Mouse (Mus musculus) liver, embryonic 16.5 days (tissue): ENCODE measurements at regions not wholly inside any gene's neighbourhood (a gene's known extent, or its start where the extent isn't known, plus 50 kb on each side); places are given as distances from the start of the nearest gene placed in this dataset.

ENCODE experiments used
- ATAC-seq: fragments of 200-750 bp; cut with Nextera tagmentation; 2 replicates; pipeline ENCODE4 v1.8.0; 2017; ENCODE audit warnings: low read depth, mild to moderate bottlenecking, moderate number of reproducible peaks, moderate library complexity
- H3K27ac ChIP-seq: fragments of 300-500 bp; sonication (generic); 2 replicates; pipeline ENCODE4 v1.5.1; 2014; ENCODE audit warnings: mild to moderate bottlenecking, low read length
- H3K27me3 ChIP-seq: fragments of 300-500 bp; sonication (generic); 2 replicates; pipeline ENCODE4 v1.6.1; 2014; ENCODE audit warnings: low read depth, low read length, mixed read lengths; ENCODE audit not compliant: control insufficient read depth, insufficient read depth
- H3K36me3 ChIP-seq: fragments of 300-500 bp; sonication (generic); 2 replicates; pipeline ENCODE4 v1.6.1; 2014; ENCODE audit warnings: mild to moderate bottlenecking; ENCODE audit not compliant: control insufficient read depth, insufficient read depth
- H3K4me1 ChIP-seq: fragments of 300-500 bp; sonication (generic); 2 replicates; pipeline ENCODE4 v1.6.1; 2014; ENCODE audit warnings: low read depth, low read length, mixed read lengths; ENCODE audit not compliant: control insufficient read depth
- H3K4me2 ChIP-seq: fragments of 300-500 bp; sonication (generic); 2 replicates; pipeline ENCODE4 v1.6.1; 2014; ENCODE audit warnings: low read depth, low read length, mixed read lengths
- H3K4me3 ChIP-seq: fragments of 300-500 bp; sonication (generic); 2 replicates; pipeline ENCODE4 v1.5.1; 2014; ENCODE audit warnings: low read depth, mild to moderate bottlenecking, low read length
- H3K9ac ChIP-seq: fragments of 300-500 bp; sonication (generic); 2 replicates; pipeline ENCODE4 v1.6.1; 2014; ENCODE audit warnings: low read depth, low read length
- H3K9me3 ChIP-seq: fragments of 300-500 bp; sonication (generic); replicated peaks from 2 replicates; pipeline ENCODE4 v1.6.1; 2016; ENCODE audit warnings: low read length; ENCODE audit not compliant: control insufficient read depth
- WGBS: fragments of 180-500 bp; shearing (Covaris S2); extraction: QIAGEN DNeasy Blood & Tissue Kit; methylation state at CpG from one replicate; pipeline ENCODE4 v1.1.7; 2014; ENCODE audit not compliant: insufficient replicate concordance; 5-methylcytosine and 5-hydroxymethylcytosine counted together

DNA sequence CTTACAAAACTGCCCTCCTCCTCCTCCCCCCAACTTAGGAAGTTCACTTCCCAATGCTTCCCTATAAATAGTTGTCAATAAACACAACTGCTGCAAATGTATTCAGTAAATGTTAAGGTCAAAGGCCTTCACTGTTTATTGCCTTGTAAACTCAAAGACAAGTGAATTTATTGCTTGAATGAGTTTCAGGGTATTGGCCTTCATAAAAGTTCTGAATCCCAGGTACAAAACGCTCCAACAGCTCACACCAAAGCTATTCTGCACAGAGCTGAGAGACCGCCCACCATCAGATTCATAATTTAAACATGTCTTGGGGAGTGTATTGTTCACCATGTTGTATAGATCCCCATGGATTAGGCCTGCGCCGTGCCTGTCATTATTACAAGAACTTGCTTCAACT lies 53.9 kb upstream of the Cdkn3 start:
- H3K4me3 ChIP-seq = no peak overlapping the region
- no peaks in the 10 kb centered on the region for H3K9me3 ChIP-seq
- H3K4me2 ChIP-seq = no peak overlapping the region
- H3K4me1 ChIP-seq = no peaks in the 10 kb centered on the region
- no peaks in the 10 kb centered on the region for H3K27me3 ChIP-seq
- no peak for ATAC-seq
- no peaks in the 10 kb centered on the region for H3K36me3 ChIP-seq
- 67% methylated on average over 4 of the region's 4 CpGs for WGBS
- H3K9ac ChIP-seq = no peak overlapping the region
- no peak overlapping the region for H3K27ac ChIP-seq

GRCm38 (mm10) chr14:46704316-46704751 lies 56.0 kb upstream of the Cdkn3 start:
- no peaks in the 10 kb centered on the region for H3K36me3 ChIP-seq
- WGBS = 23% methylated on average over 9 of the region's 9 CpGs
- H3K27ac ChIP-seq = no peak overlapping the region
- no peaks in the 10 kb centered on the region for H3K4me1 ChIP-seq
- H3K4me2 ChIP-seq = peak overlapping the region; percentile 37; the same call in 1 of the 2 replicates
- no peaks in the 10 kb centered on the region for H3K9me3 ChIP-seq
- no peaks in the 10 kb centered on the region for H3K27me3 ChIP-seq
- no peak overlapping the region for H3K9ac ChIP-seq
- H3K4me3 ChIP-seq = peak overlapping the region; percentile 23
- ATAC-seq = peak; percentile 59

DNA sequence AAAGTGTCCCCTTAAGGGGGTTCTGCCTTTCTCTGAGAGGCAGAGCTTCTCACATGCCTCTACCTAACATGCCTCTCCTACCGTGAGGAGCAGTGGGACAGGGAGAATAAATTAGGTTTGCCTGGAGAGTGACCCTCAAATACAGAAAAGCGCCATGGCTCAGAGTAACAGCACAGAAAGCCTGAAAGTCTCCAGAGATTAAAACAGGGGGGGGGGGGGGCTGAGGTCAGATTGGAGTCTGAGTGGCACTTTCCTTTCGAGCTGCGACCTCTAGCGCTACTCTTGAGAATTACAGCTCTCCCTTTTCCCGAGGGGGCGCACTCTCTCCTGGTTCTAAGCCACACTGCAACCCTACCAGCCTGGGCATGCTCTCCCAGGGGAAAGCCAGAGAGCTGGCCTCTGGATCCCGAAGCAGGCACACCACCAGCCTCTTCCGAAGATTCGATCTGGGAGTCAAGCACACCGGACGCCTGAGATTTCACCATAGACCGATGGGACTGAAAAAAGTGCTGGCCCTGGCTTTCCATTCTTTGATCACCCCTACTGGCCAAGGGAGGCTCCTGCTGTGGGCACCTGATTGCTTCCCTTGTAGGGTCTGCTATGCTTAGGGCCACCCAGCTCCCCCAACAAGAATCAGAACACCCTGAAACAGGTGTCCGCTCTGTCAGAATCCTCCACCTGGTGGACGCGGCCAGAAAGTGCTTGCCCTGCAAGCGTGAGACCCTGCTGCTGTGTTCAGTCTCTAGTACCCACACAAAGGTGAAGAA lies 57.5 kb upstream of the Cdkn3 start:
- no peak overlapping the region for H3K9ac ChIP-seq
- H3K9me3 ChIP-seq = no peaks in the 10 kb centered on the region
- H3K27me3 ChIP-seq = no peaks in the 10 kb centered on the region
- ATAC-seq = no peak
- H3K4me1 ChIP-seq = no peaks in the 10 kb centered on the region
- H3K4me2 ChIP-seq = no peak overlapping the region
- H3K36me3 ChIP-seq = no peaks in the 10 kb centered on the region
- no peak overlapping the region for H3K4me3 ChIP-seq
- no peak overlapping the region for H3K27ac ChIP-seq
- WGBS = 36% methylated on average over 17 of the region's 17 CpGs

DNA sequence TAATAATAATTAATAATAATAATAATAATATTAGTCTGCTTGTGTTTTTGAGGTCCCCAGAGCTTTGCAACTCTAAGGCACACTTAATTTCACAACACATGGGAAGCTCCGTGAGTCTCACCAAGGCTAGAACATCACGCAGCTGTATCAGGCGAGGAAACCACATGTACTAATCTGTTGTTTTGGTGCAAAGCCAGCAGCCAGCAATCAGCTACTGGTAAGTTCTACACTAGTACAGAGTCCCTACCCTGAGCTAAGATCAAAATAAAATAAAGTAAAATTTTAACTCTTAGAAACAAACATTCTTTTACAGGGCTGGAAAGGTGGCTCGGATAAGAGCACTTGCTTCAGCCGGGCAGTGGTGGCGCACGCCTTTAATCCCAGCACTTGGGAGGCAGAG lies 67.8 kb upstream of the Cdkn3 start:
- Histone ChIP-seq H3K36me3 (no peaks in the 10 kb centered on the region), H3K9me3 (no peaks in the 10 kb centered on the region), H3K4me2 (no peak overlapping the region), H3K27me3 (no peaks in the 10 kb centered on the region), H3K9ac (no peak overlapping the region), H3K4me1 (no peaks in the 10 kb centered on the region), H3K27ac (no peak overlapping the region), H3K4me3 (no peak overlapping the region)
- no peak for ATAC-seq
- WGBS = 74% methylated on average over 7 of the region's 7 CpGs

DNA sequence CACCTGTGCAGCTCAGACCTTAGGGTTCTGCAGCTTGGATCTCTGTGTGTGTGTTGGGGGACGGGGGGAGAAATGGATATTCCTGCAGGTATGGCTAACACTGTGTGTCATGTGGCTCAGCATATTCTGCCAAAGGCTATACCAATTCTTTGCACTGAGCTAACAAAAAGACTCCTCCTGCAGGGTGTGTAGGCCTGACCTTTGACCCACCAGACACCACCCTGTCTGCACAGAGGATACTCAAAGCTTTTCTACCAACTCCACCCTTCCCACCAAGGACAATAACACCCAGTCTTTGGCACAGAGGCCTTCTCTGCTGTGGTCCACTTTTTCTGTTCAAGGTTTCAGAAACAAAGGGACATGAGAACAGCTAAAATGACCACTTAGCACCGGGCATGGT lies 68.3 kb upstream of the Cdkn3 start:
- Histone ChIP-seq H3K4me1 (no peaks in the 10 kb centered on the region), H3K27me3 (no peaks in the 10 kb centered on the region), H3K9ac (no peak overlapping the region), H3K27ac (no peak overlapping the region), H3K4me3 (no peak overlapping the region), H3K4me2 (no peak overlapping the region), H3K9me3 (no peaks in the 10 kb centered on the region), H3K36me3 (no peaks in the 10 kb centered on the region)
- ATAC-seq = no peak
- WGBS = 69% methylated on average over 2 of the region's 2 CpGs

DNA sequence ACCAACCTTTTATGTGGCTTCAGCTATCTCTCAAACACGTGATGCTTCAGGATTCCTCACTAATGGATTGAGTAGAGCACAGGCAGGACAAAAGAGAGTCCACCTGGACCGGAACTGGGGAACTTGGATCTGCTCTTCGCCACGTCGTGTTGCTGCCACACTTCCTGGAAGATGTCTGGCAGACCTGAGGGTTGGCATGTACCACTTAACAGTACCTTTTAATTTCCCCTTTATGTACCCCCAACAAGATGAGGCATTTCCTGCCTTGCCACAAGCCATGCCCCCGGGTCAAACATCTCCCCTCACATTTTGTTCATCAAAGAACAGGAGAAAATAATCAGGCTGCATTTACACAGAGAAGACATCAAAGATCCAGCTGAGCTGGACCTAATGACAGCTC lies 77.6 kb upstream of the Cdkn3 start:
- H3K36me3 ChIP-seq = no peaks in the 10 kb centered on the region
- no peaks in the 10 kb centered on the region for H3K9me3 ChIP-seq
- no peak overlapping the region for H3K9ac ChIP-seq
- H3K27ac ChIP-seq = no peak overlapping the region
- 52% methylated on average over 6 of the region's 6 CpGs for WGBS
- no peaks in the 10 kb centered on the region for H3K27me3 ChIP-seq
- no peak overlapping the region for H3K4me3 ChIP-seq
- no peak for ATAC-seq
- H3K4me2 ChIP-seq = no peak overlapping the region
- no peaks in the 10 kb centered on the region for H3K4me1 ChIP-seq

GRCm38 (mm10) chr14:46678935-46679334 lies 81.4 kb upstream of the Cdkn3 start:
- 7% methylated on average over 4 of the region's 4 CpGs for WGBS
- no peak for ATAC-seq
- Histone ChIP-seq H3K9ac (no peak overlapping the region), H3K27ac (no peak overlapping the region), H3K4me2 (no peak overlapping the region), H3K4me1 (no peaks in the 10 kb centered on the region), H3K27me3 (no peaks in the 10 kb centered on the region), H3K9me3 (no peaks in the 10 kb centered on the region), H3K36me3 (no peaks in the 10 kb centered on the region), H3K4me3 (no peak overlapping the region)

DNA sequence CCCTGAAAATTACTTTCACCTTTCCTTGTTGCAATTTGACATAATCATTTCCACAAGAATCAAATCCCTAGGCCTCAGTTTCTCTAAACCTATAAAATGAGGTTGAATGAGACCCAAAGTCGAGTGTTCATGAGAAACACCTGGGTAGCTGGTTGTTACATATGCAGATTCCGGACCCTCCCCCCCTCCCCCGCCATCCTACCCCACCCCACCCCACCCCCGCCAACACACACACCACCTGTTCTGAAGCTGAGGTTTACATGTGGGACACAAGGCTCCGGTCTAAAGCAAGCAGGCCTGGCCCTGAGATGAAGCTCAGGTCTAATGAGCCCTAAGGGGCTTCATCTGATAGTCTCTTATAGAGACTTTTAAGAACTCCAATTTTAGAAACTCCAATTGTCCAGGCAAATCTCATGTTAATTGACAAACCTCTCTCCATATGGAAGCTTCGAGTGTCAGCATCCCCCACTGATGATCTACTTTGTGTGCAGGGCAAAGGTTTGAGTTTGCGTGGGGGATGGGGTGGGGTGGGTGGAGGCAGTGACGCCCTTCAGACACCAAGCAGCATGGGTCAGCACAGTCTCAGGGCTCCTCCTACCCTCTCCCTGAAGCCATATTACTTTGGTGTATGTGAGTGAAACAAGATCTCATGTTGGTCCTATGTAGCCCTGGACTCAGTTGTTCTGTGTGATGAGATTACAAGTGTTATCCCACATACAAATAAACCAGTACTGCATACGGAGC lies 88.7 kb upstream of the Cdkn3 start:
- Histone ChIP-seq H3K27me3 (no peaks in the 10 kb centered on the region), H3K27ac (no peak overlapping the region), H3K9me3 (no peaks in the 10 kb centered on the region), H3K4me2 (no peak overlapping the region), H3K9ac (no peak overlapping the region), H3K4me1 (no peaks in the 10 kb centered on the region), H3K36me3 (no peaks in the 10 kb centered on the region), H3K4me3 (no peak overlapping the region)
- WGBS = 63% methylated on average over 9 of the region's 9 CpGs
- no peak for ATAC-seq

DNA sequence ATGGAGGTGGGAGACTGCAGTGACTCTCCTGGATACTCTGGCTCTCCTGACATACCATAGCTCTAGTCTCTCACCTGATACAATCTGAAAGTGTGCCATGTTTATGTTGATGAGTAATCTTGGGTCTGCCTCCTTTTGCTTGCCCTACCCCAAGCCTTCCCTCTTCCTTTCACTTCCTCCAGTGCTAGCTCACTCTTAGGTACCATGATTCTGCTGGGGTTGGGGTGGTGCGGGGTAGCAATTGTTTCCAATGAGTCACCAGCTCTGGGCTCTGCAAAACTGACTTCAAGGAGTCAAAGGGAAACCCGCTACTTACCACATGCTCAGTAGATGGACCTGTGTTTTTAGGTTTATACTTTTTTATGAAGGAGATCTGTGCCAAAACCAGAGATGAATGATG lies 89.3 kb upstream of the Cdkn3 start:
- H3K4me1 ChIP-seq = no peaks in the 10 kb centered on the region
- H3K9ac ChIP-seq = no peak overlapping the region
- no peak overlapping the region for H3K27ac ChIP-seq
- H3K4me2 ChIP-seq = no peak overlapping the region
- H3K27me3 ChIP-seq = no peaks in the 10 kb centered on the region
- no peak overlapping the region for H3K4me3 ChIP-seq
- H3K36me3 ChIP-seq = no peaks in the 10 kb centered on the region
- WGBS = 73% methylated on average over 2 of the region's 2 CpGs
- ATAC-seq = no peak
- no peaks in the 10 kb centered on the region for H3K9me3 ChIP-seq
